Mouse (Mus musculus) forebrain, embryonic 10.5 days (tissue): Measurements from ENCODE around the gene Pink1. TPM values are rescaled to one million over a fixed set of nuclear protein-coding genes. Genes with fewer than 3 reads are reported as not detected.
A peak's percentile ranks its signal among the peaks of the same experiment; 100 is the strongest.
"Not testable (repeated sequence)": the region's sequence is repeated elsewhere in the genome, so short reads cannot be mapped to it uniquely, and the experiment has no call there.

Experiments used
- DNase-seq: peaks from one replicate; pipeline ENCODE4 v3.0.0-alpha.2; 2017; ENCODE audit warnings: low spot score; ENCODE audit errors: extremely low spot score
- H3K27ac ChIP-seq: fragments of 300-500 bp; sonication (generic); 2 replicates; pipeline ENCODE4 v1.5.1; 2016; ENCODE audit warnings: mild to moderate bottlenecking
- H3K27me3 ChIP-seq: fragments of 300-500 bp; sonication (generic); 2 replicates; pipeline ENCODE4 v1.6.1; 2016; ENCODE audit warnings: mild to moderate bottlenecking; ENCODE audit not compliant: poor library complexity, severe bottlenecking
- H3K36me3 ChIP-seq: fragments of 300-500 bp; sonication (generic); replicated peaks from 2 replicates; pipeline ENCODE4 v1.6.1; 2016; ENCODE audit warnings: mild to moderate bottlenecking, moderate library complexity
- H3K4me1 ChIP-seq: fragments of 300-500 bp; sonication (generic); 2 replicates; pipeline ENCODE4 v1.6.1; 2016
- H3K4me3 ChIP-seq: fragments of 300-500 bp; sonication (generic); 2 replicates; pipeline ENCODE4 v1.5.1; 2016; ENCODE audit warnings: mild to moderate bottlenecking, moderate library complexity
- H3K9me3 ChIP-seq: fragments of 300-500 bp; sonication (generic); 2 replicates; pipeline ENCODE4 v1.6.1; 2016; ENCODE audit warnings: mild to moderate bottlenecking, moderate library complexity
- WGBS: fragments of 180-500 bp; shearing (Covaris S2); methylation state at CpG from one replicate; pipeline ENCODE4 v1.1.7; 2016; 5-methylcytosine and 5-hydroxymethylcytosine counted together
- polyA plus RNA-seq: library from polyadenylated mRNA; unstranded; fragments of >200 nt; fragmentation: Nextera tagmentation; extraction: Ambion mirVana; gene quantifications from 2 replicates; pipeline ENCODE4 v1.2.1, GENCODE M21; 2016

The Pink1 gene
- polyA plus RNA-seq, 1 experiment from 2014 or later: 24.6 TPM

DNA sequence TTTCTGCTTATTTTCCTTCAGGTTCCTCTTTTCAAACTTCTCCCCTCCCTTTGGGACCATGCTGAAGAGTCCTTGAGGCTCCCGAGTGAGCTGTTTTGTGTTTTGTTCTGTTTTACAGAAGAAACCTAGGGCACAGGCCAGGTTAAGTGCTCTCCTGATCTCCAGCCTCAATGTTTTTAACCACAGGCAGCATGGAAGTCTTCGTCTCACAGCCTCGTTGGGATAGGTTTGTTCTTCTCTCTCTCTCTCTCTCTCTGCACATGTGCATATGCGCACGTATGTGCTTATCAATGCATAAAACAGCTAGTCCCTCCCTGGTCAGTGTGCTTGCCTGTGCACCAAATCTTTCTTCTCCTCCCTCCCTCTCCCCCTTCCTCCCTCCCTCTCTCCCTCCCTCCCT is 10.8 kb upstream of the Pink1 start:
- no peaks in the 10 kb centered on the region for H3K9me3 ChIP-seq

DNA sequence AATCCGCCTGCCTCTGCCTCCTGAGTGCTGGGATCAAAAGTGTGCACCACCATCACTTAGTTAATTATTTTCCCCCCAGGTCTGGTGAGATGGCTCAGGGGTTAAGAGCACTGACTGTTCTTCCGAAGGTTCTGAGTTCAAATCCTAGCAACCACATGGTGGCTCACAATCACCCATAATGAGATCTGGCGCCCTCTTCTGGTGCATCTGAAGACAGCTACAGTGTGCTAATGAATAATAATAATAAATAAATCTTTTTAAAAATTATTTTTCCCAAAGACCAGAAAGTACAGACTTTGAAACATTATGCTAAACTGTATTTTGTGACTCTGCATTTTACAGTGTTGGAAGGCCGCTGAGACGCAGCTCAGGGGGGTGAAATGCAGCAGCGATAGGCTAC is 9.5 kb upstream of the Pink1 start:
- Histone ChIP-seq H3K9me3 (no peaks in the 10 kb centered on the region), H3K27me3 (peaks cover 15% of the 10 kb centered on the region), H3K4me3 (no peak overlapping the region), H3K4me1 (peaks cover 4% of the 10 kb centered on the region), H3K27ac (no peak overlapping the region), H3K36me3 (no peaks in the 10 kb centered on the region)
- WGBS: 88% methylated on average over 6 of the region's 6 CpGs
- no peak for DNase-seq

More for the DNA sequence above, 10.8 kb upstream of the Pink1 start:
- no peaks in the 10 kb centered on the region for H3K36me3 ChIP-seq
- no peaks in the 10 kb centered on the region for H3K4me1 ChIP-seq
- H3K27me3 ChIP-seq: peaks cover 3% of the 10 kb centered on the region; the same call in 1 of the 2 replicates
- no peak for DNase-seq
- 86% methylated on average over 5 of the region's 5 CpGs for WGBS
- H3K4me3 ChIP-seq: no peak overlapping the region
- H3K27ac ChIP-seq: no peak overlapping the region

DNA sequence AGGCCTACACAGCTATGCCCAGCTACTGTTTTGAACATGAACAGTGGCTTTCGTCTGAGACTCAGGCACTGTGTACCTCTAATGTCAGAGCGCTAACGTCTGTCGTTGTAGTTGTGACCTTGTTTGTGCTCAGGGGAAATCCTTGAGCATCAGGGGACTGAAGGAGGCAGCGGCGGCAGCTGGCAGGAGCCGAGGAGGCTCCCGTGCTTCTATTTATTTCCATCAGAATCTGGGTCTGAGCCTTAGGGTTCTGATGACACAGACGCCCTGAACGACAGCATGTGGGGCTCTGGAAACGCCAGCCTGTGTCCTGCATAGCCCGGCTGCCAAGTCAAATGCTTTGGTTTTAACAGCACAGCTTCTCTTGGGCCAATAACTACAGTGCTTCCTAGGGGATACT is 8.9 kb upstream of the Pink1 start:
- H3K27ac ChIP-seq: no peak overlapping the region

DNA sequence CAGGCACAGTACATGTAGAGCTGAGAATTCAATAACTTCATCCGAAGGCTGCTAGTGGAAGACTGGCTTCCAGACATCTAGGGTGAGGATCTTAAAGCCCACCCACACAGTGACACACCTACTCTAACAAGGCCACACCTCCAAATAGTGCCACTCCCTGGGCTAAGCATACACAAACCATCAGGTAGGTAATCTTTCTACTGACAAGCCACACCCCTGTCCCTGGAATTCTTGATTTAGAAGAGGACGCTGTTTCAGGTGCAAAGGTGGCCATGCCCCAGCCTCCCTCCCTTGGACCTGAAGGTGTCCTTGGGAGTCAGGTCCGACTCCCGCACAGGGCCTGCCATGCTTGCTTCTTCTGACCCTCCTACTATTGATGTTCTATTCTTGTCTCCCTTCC is 7.0 kb upstream of the Pink1 start:
- H3K4me3 ChIP-seq: no peak overlapping the region
- peaks cover 17% of the 10 kb centered on the region for H3K27me3 ChIP-seq
- 89% methylated on average over 4 of the region's 4 CpGs for WGBS
- H3K36me3 ChIP-seq: no peaks in the 10 kb centered on the region
- H3K27ac ChIP-seq: no peak overlapping the region
- H3K4me1 ChIP-seq: peaks cover 11% of the 10 kb centered on the region
- no peak for DNase-seq
- 0 out of 2 replicates have a peak, but pooled peaks cover under 1% of the 10 kb centered on the region for H3K9me3 ChIP-seq

More for the DNA sequence above, 8.9 kb upstream of the Pink1 start:
- Histone ChIP-seq H3K36me3 (no peaks in the 10 kb centered on the region), H3K9me3 (no peaks in the 10 kb centered on the region), H3K27me3 (peaks cover 17% of the 10 kb centered on the region), H3K4me3 (no peak overlapping the region), H3K4me1 (peaks cover 10% of the 10 kb centered on the region)
- DNase-seq: no peak
- 89% methylated on average over 12 of the region's 12 CpGs for WGBS

DNA sequence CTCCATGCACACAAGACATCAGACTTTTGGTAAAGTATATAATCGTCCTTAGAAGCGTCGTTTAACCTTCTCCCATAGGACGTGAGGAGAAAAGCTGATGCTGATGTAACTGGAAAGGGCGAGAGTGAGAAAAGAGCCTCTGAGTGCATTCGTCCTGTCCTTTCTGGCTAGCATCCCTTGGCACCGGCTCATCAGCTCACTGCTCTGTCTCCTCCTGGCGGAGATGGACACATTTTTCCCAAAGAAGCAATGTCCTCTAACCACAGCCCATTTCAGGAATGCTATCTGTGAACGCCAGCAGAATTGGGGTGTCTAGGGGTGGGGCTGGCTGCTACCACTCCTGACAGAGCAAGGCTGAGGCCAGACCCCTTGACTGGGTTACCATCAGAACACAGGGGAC is 5.5 kb upstream of the Pink1 start:
- peaks cover 15% of the 10 kb centered on the region for H3K4me1 ChIP-seq
- no peak overlapping the region for H3K4me3 ChIP-seq
- H3K27ac ChIP-seq: no peak overlapping the region
- H3K9me3 ChIP-seq: 0 out of 2 replicates have a peak, but pooled peaks cover 3% of the 10 kb centered on the region
- no peak for DNase-seq
- peaks cover 17% of the 10 kb centered on the region for H3K27me3 ChIP-seq
- 86% methylated on average over 9 of the region's 9 CpGs for WGBS
- H3K36me3 ChIP-seq: no peaks in the 10 kb centered on the region

DNA sequence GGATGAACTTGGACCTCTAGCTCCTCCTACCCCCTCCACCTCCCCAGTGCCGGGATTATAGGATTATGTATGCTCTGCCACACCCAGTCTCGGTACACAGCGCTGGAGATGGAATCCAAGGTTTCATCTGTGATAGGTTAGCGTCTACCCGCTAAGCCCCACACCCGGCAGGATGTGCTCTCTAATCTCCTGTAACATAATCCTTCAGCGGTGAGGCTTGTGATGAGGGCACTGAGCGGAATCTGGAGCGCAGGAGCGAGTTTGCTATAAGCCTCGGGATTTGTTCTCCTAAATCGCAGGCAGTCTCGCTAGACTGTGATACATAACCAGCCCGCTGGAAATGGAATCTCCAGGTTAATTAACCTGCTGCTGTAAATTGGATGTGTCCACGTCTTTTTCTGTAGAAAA is 4.2 kb upstream of the Pink1 start:
- Histone ChIP-seq H3K4me3 (no peak overlapping the region), H3K36me3 (no peaks in the 10 kb centered on the region), H3K27ac (no peak overlapping the region), H3K9me3 (0 out of 2 replicates have a peak, but pooled peaks cover 3% of the 10 kb centered on the region), H3K27me3 (peaks cover 17% of the 10 kb centered on the region), H3K4me1 (peaks cover 27% of the 10 kb centered on the region)
- WGBS: 9% methylated on average over 15 of the region's 15 CpGs
- peak; percentile 25 for DNase-seq

DNA sequence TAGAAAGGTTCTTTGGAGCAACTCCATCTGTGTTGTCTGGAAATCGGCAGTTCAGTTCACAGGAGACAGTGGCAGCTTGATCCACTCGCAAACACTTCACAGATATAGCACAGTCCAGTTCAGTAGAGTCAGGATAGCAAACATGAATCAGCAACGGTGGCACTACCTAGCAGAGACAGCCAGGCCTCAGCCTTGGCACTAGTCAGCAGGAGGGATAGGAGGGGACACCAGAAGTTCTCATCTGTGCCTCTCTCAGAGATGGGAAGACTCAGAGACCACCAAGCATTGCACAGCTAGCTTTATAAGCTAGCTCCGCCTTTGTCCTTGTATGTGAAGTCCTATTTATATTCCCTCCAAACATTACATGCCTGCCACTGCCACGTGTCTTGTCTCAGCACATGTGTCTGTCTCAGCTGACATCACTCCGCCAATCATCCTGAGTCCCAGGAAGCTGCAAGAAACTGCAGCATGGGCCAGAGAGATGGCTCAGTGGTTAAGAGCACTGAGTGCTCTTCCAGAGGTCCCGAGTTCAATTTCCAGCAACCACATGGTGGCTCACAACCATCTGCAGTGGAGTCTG is 1.9 kb upstream of the Pink1 start:
- Histone ChIP-seq H3K27me3 (peaks cover 17% of the 10 kb centered on the region), H3K27ac (peak overlapping the region; percentile 66; the same call in 1 of the 2 replicates), H3K36me3 (no peaks in the 10 kb centered on the region), H3K4me3 (peak overlapping the region; percentile 46), H3K9me3 (0 out of 2 replicates have a peak, but pooled peaks cover 3% of the 10 kb centered on the region), H3K4me1 (peaks cover 46% of the 10 kb centered on the region)
- DNase-seq: no peak
- 76% methylated on average over 7 of the region's 7 CpGs for WGBS

DNA sequence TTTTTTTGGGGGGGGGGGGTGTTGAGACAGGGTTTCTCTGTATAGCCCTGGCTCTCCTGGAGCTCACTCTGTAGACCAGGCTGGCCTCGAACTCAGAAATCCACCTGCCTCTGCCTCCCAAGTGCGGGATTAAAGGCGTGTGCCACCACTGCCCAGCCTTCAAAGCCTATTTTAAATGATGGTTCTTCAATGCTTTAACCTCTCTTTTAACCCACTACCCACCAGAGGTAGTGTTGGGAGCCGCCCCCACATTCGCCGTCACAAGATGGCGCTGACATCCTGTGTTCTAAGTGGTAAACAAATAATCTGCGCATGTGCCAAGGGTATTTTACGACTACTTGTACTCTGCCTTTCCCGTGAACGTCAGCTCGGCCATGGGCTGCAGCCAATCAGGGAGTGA is 1.0 kb upstream of the Pink1 start:
- not testable (repeated sequence) for DNase-seq, H3K4me3 ChIP-seq, H3K9me3 ChIP-seq, H3K36me3 ChIP-seq
- peaks cover 54% of the 10 kb centered on the region for H3K4me1 ChIP-seq
- H3K27me3 ChIP-seq: peaks cover 17% of the 10 kb centered on the region
- H3K27ac ChIP-seq: 0 out of 2 replicates have a peak overlapping the region, but pooled peaks have one; percentile 40
- 59% methylated on average over 9 of the region's 12 CpGs for WGBS

DNA sequence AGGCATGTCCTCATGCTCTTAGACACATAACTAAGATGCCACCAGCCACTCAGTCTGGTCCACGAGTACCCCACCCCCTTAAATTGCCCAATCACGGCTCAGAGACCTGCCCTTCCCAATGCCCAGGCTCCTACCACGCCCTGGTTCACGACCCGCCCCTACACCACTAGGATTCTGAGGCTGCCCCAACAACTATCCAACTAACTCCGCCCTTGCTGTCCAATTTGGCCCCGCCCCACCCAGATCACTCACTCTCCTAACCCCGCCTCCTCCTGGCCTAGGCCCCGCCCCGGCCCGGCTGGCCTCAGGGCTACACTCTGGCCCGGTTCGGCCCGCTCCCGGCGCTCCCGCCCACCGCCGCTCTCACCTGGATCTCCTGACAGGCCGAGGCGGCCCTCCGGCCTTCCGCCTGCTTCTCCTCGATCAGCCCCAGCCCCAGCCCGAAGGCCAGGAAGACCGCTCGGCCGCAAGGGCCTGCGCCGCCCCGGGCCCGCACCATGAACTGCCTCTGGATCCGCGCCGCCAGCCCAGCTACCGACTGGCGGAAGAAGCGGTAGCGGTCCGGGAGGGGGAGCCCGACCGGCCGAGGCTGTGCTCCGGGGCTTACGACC is 536 bp downstream of the Pink1 start:
- H3K4me1 ChIP-seq: peaks cover 64% of the 10 kb centered on the region
- under 1% methylated on average over 45 of the region's 45 CpGs for WGBS

DNA sequence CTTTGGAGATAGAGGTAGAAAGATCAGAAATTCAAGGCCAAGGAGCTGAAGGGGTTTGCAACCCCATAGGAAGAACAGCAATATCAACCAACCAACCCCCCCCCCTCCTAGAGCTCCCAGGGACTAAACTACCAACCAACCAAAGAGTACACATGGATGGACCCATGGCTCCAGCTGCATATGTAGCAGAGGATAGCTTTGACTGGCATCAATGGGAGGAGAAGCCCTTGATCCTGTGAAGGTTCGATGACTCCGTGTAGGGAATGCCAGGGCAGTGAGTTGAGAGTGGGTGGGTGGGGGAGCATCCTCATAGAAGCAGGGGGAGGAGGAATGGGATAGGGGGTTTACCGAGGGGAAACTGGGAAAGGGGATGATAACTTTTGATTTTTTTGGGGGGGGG is 1.7 kb downstream of the Pink1 start:
- Histone ChIP-seq H3K9me3 (0 out of 2 replicates have a peak, but pooled peaks cover 3% of the 10 kb centered on the region), H3K27me3 (no peaks in the 10 kb centered on the region), H3K4me3 (no peak overlapping the region), H3K27ac (no peak overlapping the region), H3K36me3 (peaks cover 4% of the 10 kb centered on the region; the same call in 1 of the 2 replicates), H3K4me1 (peaks cover 59% of the 10 kb centered on the region)
- WGBS: 86% methylated on average over 3 of the region's 3 CpGs
- no peak for DNase-seq

More for the DNA sequence above, 536 bp downstream of the Pink1 start:
- peak; percentile 90 for DNase-seq
- Histone ChIP-seq H3K4me3 (peak overlapping the region; percentile 93), H3K27me3 (peaks cover 2% of the 10 kb centered on the region), H3K36me3 (no peaks in the 10 kb centered on the region), H3K27ac (peak overlapping the region; percentile 94), H3K9me3 (0 out of 2 replicates have a peak, but pooled peaks cover 3% of the 10 kb centered on the region)

DNA sequence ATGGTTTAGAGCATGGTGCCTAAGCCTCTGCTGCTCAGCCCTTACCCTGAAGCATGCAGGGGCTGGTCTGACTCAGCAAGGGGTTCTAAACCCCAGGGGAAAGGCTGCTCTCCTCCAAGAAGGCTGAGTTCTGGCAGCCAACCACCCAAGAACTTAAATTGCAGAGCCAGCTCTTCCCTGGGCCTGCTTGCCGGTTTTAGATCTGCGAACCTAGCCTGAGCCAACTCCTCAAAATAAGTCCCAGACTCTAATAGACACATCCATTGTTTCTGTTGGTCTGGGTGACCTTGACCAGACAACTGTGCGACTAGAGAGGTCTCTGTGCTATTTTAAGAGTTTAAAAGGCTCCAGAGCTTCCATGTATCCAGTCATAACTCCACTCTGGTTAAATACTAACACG is 2.4 kb downstream of the Pink1 start:
- no peak overlapping the region for H3K4me3 ChIP-seq
- no peak for DNase-seq
- H3K36me3 ChIP-seq: peaks cover 4% of the 10 kb centered on the region; the same call in 1 of the 2 replicates
- H3K4me1 ChIP-seq: peaks cover 59% of the 10 kb centered on the region
- no peaks in the 10 kb centered on the region for H3K27me3 ChIP-seq
- 81% methylated on average over 4 of the region's 4 CpGs for WGBS
- H3K9me3 ChIP-seq: 0 out of 2 replicates have a peak, but pooled peaks cover 3% of the 10 kb centered on the region
- peak overlapping the region; percentile 65; the same call in 1 of the 2 replicates for H3K27ac ChIP-seq

DNA sequence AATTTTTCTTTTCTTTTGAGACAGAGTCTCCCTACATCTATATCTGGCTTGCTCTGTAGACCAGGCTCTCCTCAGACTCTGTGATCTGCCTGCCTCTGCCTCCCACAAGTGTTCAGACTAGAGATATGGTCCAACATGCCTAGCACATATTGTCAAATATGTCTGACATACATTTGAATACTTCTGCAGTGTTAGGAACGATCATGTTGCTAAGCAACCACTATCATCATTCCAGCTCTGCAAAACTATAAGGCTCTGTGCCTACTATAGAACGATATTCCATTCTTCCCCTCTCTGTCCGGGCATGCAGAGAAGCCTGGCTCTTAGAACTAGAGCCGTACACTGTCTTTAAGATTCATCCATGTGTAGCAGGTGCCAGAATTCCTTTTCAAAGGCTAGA is 3.4 kb downstream of the Pink1 start:
- 58% methylated on average over 4 of the region's 4 CpGs for WGBS
- Histone ChIP-seq H3K9me3 (no peaks in the 10 kb centered on the region), H3K27me3 (no peaks in the 10 kb centered on the region), H3K4me3 (no peak overlapping the region), H3K4me1 (peaks cover 54% of the 10 kb centered on the region), H3K27ac (0 out of 2 replicates have a peak overlapping the region, but pooled peaks have one; percentile 33), H3K36me3 (peaks cover 4% of the 10 kb centered on the region; the same call in 1 of the 2 replicates)
- no peak for DNase-seq

DNA sequence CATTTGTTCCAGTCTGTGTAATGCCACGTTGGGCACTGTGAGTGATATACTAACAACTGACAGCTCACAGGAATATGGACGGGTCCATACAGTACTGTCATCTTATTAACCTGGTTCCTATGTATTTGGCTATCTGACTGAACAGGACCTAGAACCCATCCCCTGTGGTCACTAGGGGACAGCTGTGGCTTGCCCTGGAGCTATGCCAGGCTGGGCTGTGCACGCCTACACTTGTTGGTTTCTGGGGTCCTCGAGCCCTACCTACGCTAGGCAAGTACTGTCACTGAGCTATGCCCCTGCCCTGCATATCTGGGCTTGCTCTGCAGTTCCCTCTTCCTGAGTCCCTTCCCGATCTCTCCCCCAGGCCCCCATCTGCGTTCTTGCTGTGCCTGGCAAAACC is 4.6 kb downstream of the Pink1 start:
- Histone ChIP-seq H3K4me1 (peaks cover 54% of the 10 kb centered on the region), H3K27ac (peak overlapping the region; percentile 58; the same call in 1 of the 2 replicates), H3K9me3 (no peaks in the 10 kb centered on the region), H3K4me3 (no peak overlapping the region), H3K27me3 (no peaks in the 10 kb centered on the region), H3K36me3 (peaks cover 11% of the 10 kb centered on the region)
- no peak for DNase-seq
- 85% methylated on average over 7 of the region's 7 CpGs for WGBS
